Mouse (Mus musculus) heart, adult 2 months (tissue): ENCODE measurements at regions not wholly inside any gene's neighbourhood (a gene's known extent, or its start where the extent isn't known, plus 50 kb on each side); places are given as distances from the start of the nearest gene placed in this dataset.

Experiments used
- DNase-seq, 2 experiments: peaks; one replicate each; pipeline ENCODE4 v3.0.0; 2021
- H3K27ac ChIP-seq: fragments of 200-600 bp; 2 replicates; pipeline ENCODE4 v1.8.1; 2022
- H3K27me3 ChIP-seq: fragments of 200-500 bp; 2 replicates; pipeline ENCODE4 v1.6.1; 2012; ENCODE audit warnings: mild to moderate bottlenecking, low read length, inconsistent platforms, mixed read lengths; ENCODE audit not compliant: control insufficient read depth, insufficient read depth
- H3K36me3 ChIP-seq: fragments of 200-500 bp; 2 replicates; pipeline ENCODE4 v1.6.1; 2012; ENCODE audit warnings: low read length, inconsistent platforms; ENCODE audit not compliant: control insufficient read depth, insufficient read depth
- H3K4me1 ChIP-seq: fragments of 200-500 bp; 2 replicates; pipeline ENCODE4 v1.6.1; 2011; ENCODE audit warnings: low read length; ENCODE audit not compliant: control insufficient read depth, insufficient read depth
- H3K4me3 ChIP-seq: fragments of 200-600 bp; 2 replicates; pipeline ENCODE4 v1.8.1; 2022
- H3K79me2 ChIP-seq: fragments of 200-500 bp; replicated peaks from 2 replicates; pipeline ENCODE4 v1.6.1; 2012; ENCODE audit warnings: mild to moderate bottlenecking, inconsistent platforms, low read length, moderate library complexity, mixed read lengths; ENCODE audit not compliant: control insufficient read depth, insufficient read depth
- H3K9ac ChIP-seq: fragments of 200-500 bp; 2 replicates; pipeline ENCODE4 v1.6.1; 2012; ENCODE audit warnings: low read depth, mild to moderate bottlenecking, control low read depth, inconsistent platforms, low read length, mixed read lengths
- CTCF ChIP-seq: fragments of 200-600 bp; IDR thresholded peaks from 2 replicates; pipeline ENCODE4 v1.8.1; 2022; ENCODE audit warnings: antibody characterized with exemption, mild to moderate bottlenecking, moderate library complexity
- EP300 ChIP-seq: fragments of 200-500 bp; IDR thresholded peaks from 2 replicates; pipeline ENCODE4 v1.6.1; 2011; ENCODE audit warnings: low read depth, low read length, control low read depth; ENCODE audit not compliant: insufficient read depth
- POLR2A ChIP-seq: fragments of 200-500 bp; IDR thresholded peaks from 2 replicates; pipeline ENCODE4 v1.6.1; 2011; ENCODE audit warnings: mild to moderate bottlenecking, low read depth, low read length, control low read depth; ENCODE audit not compliant: insufficient read depth
- WGBS: fragments of 180-500 bp; shearing (Covaris S2); methylation state at CpG from one replicate; pipeline ENCODE4 v1.1.7; 2018; 5-methylcytosine and 5-hydroxymethylcytosine counted together
- intact Hi-C: fragments of 180-260 bp; cut with DNase I; formaldehyde crosslinking; loops from one replicate; pipeline ENCODE4 v1.15.1; 2025

GRCm38 (mm10) chr5:40733844-40734566 is 974.0 kb downstream of the Rab28 start:
- WGBS, result 60% methylated on average over 2 of the region's 2 CpGs
- Histone ChIP-seq H3K4me1 (no peaks in the 10 kb centered on the region), H3K36me3 (no peaks in the 10 kb centered on the region), H3K79me2 (no peaks in the 10 kb centered on the region), H3K27ac (no peak overlapping the region), H3K9ac (no peak overlapping the region), H3K4me3 (no peak overlapping the region), H3K27me3 (no peaks in the 10 kb centered on the region)
- TF ChIP-seq EP300 (no peak), POLR2A (no peak), CTCF (no peak)
- DNase-seq, result no peak
- intact Hi-C loops, result no loop called here

GRCm38 (mm10) chr5:40714497-40715128 is 959.3 kb upstream of the Hs3st1 start:
- Histone ChIP-seq H3K4me3 (no peak overlapping the region), H3K9ac (no peak overlapping the region), H3K27ac (no peak overlapping the region), H3K79me2 (no peaks in the 10 kb centered on the region), H3K36me3 (no peaks in the 10 kb centered on the region), H3K4me1 (no peaks in the 10 kb centered on the region), H3K27me3 (no peaks in the 10 kb centered on the region)
- no peak for DNase-seq
- TF ChIP-seq EP300 (no peak), CTCF (no peak), POLR2A (no peak)
- intact Hi-C loops, result no loop called here
- WGBS, result 61% methylated on average over 3 of the region's 3 CpGs

GRCm38 (mm10) chr5:40701651-40702050 is 946.4 kb upstream of the Hs3st1 start:
- H3K27ac ChIP-seq, result no peak overlapping the region
- H3K27me3 ChIP-seq, result no peaks in the 10 kb centered on the region
- H3K36me3 ChIP-seq, result no peaks in the 10 kb centered on the region
- H3K9ac ChIP-seq, result no peak overlapping the region
- WGBS, result 53% methylated on average over 5 of the region's 5 CpGs
- DNase-seq, result no peak
- no peak overlapping the region for H3K4me3 ChIP-seq
- intact Hi-C loops, result no loop called here
- H3K79me2 ChIP-seq, result no peaks in the 10 kb centered on the region
- no peak for TF ChIP-seq EP300
- no peak for TF ChIP-seq POLR2A
- no peak for TF ChIP-seq CTCF
- H3K4me1 ChIP-seq, result no peaks in the 10 kb centered on the region

DNA sequence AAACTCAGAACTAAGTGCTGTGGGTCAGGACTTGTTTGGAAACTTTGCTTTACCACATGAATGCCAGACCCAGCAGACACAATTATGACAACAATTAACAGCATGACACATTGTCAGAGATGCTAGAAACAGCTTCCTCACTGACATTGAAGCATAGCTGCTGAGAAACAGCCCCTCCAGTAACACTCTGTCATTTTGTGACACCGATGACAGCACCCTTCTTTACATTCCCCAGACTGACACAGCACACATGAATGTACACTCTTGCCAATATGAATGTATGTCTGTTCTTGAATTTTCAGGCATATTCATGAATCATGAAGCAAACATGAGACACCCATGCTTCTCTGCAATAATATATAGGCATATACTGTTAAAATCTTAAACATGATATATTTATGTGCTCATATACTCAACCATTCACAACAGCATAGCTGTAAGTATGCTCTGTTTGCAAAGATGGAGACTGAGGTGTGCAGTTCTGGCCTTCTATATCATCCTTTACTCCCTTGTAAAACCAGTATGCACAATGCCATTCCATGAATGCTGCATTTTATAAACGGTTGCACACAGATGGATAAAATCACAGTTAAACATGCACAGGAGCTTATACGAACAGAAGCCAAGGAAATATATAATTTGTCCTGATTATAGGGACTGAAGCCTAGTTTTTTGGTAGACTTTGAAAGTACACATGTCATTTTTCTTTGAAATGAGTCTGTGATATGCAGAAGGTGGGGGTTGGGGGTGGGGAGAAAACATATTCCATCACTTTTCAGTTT is 942.4 kb upstream of the Hs3st1 start:
- H3K27ac ChIP-seq, result no peak overlapping the region
- H3K79me2 ChIP-seq, result no peaks in the 10 kb centered on the region
- WGBS, result 65% methylated on average over 3 of the region's 3 CpGs
- TF ChIP-seq EP300, result no peak
- no peak for TF ChIP-seq CTCF
- TF ChIP-seq POLR2A, result no peak
- intact Hi-C loops, result no loop called here
- no peaks in the 10 kb centered on the region for H3K4me1 ChIP-seq
- no peaks in the 10 kb centered on the region for H3K36me3 ChIP-seq
- no peak for DNase-seq
- H3K9ac ChIP-seq, result no peak overlapping the region
- H3K27me3 ChIP-seq, result no peaks in the 10 kb centered on the region
- no peak overlapping the region for H3K4me3 ChIP-seq
